Mouse (Mus musculus) telencephalon, adult 2 months (tissue): ENCODE data around the gene Yars.
A peak's percentile ranks its signal among the peaks of the same experiment; 100 is the strongest.

ENCODE experiments used
- DNase-seq: peaks from one replicate; pipeline ENCODE4 v3.0.0-alpha.2; 2011; ENCODE audit warnings: low read depth, low spot score

Yars gene

DNA sequence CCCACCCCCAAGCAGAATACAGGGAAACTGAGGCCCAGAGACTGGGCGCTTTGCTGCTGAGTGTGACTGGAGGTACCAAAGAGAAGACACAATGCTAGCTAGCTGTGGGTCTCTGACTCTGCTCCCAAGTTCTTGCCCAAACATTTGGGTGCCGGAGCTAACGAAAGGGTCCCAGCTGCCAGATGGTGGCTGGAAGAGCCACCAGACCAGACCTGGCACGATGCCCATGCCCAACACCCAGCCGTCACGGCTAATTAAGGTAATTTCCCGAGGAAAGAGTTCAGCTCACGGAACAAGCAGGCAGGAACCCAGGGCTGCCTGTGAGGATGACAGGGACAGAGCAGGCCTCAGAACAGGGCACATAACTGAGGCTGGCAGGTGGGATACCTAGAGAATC, 38.4 kb downstream of the Yars start:
- no peak for DNase-seq

GRCm38 (mm10) chr4:129230926-129231325, 41.4 kb downstream of the Yars start:
- no peak for DNase-seq

GRCm38 (mm10) chr4:129231594-129232450, 42.3 kb downstream of the Yars start:
- no peak for DNase-seq

GRCm38 (mm10) chr4:129232561-129233360, 43.2 kb downstream of the Yars start:
- no peak for DNase-seq

DNA sequence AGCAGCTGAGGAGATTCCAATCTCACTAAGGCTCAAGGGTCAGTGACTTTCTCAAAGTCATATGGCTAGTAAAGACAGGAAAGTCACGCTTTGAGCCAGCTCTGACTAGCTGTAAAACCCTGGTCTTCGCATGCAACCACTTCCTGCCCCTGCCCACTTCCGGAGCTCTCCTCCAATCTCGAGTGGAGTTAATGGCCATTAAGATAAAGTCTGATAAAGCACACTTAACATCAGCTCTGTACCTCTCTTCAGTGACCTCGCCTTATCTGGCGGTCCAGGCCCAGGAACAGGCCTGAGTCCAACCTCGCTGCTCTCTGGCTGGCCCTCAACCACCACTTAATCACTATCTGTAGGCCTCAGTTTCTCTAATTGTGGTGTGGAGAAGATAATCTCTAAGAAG, 44.9 kb downstream of the Yars start:
- DNase-seq: no peak

DNA sequence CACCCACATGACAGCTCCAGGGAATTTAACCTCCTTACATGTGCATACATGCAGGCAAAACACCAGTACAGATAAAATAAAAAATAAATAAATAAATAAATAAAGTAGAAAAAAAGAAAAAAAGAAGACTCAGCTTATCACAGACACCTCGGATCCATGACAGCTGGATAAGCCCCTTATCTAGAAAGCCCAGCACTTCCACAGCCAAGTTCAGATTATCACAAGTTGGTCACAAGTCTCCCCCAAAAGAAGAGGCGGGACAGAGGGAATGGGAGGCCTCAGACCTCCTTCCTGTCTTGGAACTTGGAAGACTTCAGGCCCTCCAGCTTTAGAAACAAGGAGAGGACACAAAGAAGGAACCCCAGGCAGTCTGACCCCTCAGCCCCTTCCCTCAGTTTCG, 45.6 kb downstream of the Yars start:
- no peak for DNase-seq

DNA sequence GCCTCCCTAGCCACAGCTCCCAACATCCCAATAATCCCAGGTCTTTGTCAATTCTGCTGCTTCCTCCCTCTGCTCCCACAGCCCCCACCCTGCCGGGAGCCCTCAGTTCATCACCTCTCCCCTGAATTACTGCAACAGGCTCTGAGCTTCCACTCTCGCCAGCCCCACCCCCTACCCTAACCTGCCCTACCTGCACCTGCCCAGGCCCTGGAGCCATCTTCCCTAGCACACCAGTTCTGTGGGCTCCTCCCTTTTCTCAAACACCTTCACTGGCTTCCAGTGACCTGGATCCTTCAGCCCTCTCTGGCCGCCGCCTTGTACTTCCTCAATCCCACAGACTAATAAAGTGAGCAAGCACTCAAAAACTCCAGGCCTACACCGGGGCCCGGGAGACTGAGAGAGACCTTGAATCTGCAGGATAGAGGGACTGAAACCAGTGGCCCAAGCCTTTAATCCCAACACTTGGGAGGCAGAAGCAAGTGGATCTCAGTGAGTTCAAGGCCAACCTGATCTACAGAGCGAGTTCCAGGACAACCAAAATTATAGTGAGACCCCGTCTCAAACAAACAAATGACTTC, 46.8 kb downstream of the Yars start:
- no peak for DNase-seq

DNA sequence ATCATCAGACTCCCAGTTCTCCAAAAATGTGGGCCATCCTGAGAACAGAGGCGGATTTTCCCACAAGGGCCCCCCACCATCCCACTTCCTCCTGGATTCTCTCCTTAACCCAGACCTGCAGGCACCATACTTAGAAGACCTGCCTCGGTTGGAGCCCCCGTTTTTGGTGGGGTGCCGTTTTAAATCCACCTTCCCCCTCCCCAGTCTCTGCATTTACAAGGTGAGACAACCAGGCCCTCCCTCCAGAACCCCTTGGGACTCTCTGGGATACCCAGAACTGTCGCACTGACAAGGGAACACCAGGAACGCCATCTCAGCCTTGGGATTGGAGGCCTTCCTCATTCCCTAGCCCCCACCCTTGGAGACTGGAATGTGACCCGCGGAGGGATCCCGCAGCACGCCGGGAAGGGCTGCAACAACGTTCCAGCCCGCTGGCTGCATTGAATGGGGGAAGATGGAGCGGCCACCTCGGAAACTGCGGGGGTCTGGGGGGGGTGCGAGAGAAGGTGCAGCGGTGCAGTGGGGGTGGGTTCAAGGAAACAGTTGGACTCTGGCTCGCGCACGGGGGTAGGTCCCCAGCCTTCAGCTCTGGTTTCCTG, 48.4 kb downstream of the Yars start:
- no peak for DNase-seq

DNA sequence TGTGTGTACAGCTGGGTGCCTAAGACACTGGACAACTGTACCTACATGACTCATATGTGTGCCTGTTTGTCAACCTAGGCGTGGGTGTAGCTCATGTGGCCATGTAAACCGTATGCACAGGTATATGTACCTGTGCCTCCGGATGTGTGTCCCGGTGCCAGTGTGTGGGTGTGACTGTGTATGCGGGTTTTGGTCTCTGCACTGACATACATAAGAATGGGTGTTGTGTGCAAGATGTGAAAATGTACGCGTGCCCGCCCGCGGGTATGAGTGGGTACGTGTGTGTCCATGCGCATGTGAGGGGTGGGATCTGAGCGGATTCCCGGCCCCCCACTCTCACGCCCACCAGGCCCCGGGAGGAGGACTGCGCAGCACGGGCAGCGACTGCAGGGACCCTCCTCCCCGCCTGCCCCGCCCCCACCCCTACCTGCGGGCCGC, 49.0 kb downstream of the Yars start:
- DNase-seq: no peak

DNA sequence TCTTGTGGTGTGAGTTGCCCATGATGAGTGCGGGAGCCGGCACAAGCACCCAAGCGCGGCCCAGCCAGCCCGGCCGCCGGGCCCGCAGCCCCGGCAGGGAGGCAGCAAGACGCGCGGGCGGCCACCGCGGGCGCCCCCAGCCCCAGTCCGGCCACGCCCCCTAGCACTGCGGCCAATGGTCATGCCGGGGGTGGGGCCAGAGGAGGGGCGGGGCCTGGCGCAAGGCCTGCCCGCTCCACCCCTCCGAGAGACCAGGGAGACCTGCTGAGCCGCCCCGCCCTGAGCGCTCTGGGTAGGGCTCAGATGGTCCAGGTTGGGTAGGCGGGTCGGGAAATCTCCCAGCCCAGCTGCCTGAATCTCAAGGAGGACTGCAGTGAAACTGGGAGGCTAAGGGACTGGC, 49.5 kb downstream of the Yars start:
- DNase-seq: peak; percentile 42

DNA sequence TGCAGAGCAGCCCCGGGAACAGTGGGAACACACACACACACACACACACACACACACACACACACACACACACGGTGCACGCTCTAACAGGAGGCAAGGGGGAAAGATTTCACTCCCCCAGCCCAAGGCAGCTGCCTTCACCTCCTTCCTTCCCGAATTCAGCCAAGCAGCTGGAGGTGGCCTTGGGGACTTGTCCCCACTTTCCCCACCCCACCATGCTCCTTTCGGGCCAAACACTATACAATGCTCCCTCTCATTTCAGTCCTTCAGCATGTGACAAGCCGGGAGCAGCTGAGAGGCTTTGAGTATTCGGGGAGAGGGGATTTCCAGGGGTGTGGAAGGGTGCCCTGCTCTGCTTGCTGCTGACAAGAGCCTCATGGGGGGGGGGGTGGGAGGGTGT, 52.3 kb downstream of the Yars start:
- DNase-seq: no peak

GRCm38 (mm10) chr4:129242327-129242726, 52.8 kb downstream of the Yars start:
- no peak for DNase-seq

DNA sequence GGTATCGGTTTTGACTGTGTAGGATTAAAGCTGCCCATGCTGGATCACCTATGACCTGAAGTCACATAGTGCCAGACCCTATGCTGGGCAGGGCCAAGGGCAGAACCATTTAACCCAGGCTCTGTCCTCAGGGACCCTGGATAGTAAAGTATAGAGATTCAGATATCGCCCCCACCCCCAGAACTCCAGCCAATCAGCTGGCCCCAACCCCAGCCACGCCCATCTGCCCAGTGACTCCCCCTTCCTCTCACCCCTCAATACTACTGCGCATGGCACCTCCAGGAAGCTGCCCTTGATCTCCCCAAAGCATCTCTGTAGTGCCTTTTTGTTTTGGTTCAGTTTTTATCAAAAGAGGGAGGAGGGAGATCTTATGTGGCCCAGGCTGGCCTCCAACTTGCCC, 53.2 kb downstream of the Yars start:
- no peak for DNase-seq

- no peak for DNase-seq
Observed at GRCm38 (mm10) chr4:129244802-129245201, 55.2 kb downstream of the Yars start.

DNA sequence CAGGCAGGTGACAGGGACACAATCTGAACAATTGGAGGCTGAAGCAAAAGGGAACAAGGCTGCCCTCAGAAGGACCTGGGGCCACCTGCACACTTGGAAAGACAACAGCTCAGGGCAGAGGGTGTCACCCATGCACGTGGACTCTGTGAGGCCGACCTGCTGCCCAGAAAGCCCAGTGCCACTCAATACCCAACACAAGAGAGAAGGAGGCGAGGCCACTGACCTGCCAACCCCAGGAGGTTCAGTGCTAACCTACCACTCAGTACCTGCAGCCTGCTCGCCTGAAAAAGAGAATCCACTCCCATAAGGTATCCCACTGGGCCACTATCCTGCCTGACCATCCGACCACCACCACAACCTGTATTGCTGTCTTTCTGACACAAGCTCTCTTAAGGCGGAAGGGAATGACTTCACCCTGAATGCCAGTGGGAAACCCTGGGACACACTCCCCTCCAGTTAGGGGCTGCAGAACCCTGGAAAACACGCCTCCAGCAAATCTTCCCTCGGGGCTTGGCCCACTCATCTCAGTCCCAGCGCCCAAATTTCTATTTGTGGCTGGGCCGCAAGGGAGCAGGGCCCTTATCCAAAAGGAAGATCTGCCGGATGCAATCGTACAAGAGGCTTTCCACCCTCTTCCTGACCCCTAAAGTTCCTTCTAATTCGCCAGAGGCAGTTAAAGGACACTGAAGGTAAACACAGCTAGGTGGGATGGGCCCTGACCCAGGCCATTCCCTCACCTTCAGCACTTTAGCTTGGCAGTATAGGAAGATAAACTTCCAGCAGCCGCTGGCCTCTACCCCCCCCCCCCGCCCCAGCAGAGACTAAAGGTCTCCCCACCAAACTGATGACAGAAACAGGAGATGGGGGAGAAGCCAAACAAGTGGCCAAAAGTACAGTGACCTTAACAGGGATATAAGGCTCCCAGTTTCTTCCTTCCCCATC, 57.1 kb downstream of the Yars start:
- DNase-seq: no peak

DNA sequence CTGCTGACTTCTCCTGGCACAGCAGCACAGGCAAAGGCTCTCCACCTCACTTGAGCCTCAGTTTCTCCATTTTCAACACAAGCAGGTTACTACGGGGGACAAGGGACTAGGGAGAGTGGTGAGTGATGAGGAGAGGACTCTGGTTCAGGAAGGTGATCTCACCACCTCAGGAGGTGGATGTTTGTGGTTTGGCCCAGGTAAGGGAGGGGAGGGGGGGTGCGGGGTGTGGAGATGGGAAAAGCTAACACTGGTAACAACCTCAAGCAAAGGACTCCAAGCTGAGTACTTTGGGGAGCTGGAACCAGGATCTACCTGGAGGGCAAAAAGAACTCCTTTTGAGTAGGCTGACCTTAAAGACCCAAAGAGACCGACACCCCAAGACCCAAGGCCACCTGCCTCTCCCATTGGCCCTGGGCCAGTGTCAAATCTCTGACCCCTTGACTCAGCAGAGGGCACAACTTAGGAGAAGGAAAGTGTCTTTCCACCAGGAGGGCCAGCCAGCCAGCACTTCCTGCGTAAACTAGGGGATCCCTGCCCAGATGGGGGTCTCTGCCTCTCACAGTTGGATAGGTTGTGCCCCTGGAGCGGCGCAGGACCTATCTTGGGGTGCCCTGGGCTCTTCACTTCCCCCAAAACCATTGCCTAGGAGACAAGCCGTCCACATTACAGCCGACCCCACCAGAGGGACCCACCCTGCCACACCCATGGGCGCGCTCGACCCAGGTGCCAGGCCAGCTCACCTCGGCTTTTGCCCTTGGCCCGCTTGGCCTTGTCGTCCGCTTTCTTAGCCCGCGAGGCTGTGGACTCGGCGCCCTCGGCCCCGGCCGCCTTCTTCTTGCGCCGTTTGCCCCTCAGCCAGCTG, 58.1 kb downstream of the Yars start:
- no peak for DNase-seq

- no peak for DNase-seq
Observed at GRCm38 (mm10) chr4:129248243-129248767, 58.7 kb downstream of the Yars start.

GRCm38 (mm10) chr4:129249288-129249687, 59.7 kb downstream of the Yars start:
- no peak for DNase-seq

- DNase-seq: no peak
Observed at GRCm38 (mm10) chr4:129250759-129251481, 61.4 kb downstream of the Yars start.
